Mouse (Mus musculus) kidney, postnatal 25 days (tissue): ENCODE results near the gene B230104I21Rik.
A peak's percentile ranks its signal among the peaks of the same experiment; 100 is the strongest.

Experiments
- DNase-seq, 2 experiments: peaks; one replicate each; pipeline ENCODE4 v3.0.0; 2021; ENCODE audit warnings: mixed read lengths in 2 of 2

B230104I21Rik gene

DNA sequence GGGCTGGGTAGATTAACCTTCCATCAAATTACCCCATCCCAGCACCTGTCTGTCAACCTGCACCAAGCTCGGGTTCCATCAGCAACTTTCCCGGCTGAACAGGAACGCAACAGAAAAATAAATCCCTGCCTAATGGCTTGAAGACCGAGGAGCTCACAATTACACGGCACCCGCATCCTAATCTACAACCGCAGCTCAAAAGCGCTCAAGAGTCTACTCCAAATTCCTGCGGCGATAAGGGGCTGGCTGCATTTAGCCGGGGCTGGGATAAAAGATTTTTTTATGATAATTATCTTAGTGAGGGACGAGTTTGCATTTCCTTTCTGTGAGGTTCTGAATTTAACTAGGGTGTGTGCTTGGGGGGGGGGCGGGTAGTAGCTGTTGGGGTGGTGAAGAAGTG, 16.3 kb downstream of the B230104I21Rik start:
- DNase-seq, result no peak

DNA sequence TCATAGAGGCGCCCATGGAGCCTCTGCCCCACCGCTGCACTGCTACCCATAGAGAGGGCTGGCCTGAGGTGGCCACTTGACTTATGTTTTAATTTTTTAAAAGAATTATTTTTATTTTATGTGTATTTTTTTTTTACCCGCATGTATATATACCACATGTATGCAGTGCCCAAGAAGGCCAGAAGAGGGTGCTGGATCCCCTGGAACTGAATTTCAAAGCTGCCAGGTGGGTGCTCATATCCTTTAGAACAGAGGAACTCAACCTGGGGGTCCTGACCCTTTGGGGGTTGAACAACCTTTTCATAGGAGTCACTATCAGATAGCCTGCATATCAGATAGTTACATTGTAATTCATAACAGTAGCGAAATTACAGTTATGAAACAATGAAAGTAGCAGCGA, 19.5 kb downstream of the B230104I21Rik start:
- no peak for DNase-seq

DNA sequence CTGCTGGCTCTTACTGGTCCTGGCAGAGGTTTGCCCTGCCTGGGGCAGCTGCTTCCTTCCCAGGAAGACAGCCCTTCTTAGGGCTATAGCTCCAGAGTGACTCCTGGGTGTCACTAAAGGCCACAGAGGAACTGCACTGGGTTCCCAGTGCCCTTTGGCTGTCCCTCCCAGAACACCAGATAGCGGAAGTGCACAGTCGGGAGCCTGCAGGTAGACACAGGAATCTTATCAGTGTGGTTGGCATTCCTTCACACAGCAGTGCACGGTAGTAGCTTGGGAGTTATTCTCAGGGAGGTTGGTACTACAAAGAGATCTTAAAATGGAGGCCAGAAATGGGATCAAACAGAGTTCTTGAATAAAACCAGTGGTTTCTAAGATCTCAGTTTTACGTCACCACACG, 22.4 kb downstream of the B230104I21Rik start:
- DNase-seq, result no peak

DNA sequence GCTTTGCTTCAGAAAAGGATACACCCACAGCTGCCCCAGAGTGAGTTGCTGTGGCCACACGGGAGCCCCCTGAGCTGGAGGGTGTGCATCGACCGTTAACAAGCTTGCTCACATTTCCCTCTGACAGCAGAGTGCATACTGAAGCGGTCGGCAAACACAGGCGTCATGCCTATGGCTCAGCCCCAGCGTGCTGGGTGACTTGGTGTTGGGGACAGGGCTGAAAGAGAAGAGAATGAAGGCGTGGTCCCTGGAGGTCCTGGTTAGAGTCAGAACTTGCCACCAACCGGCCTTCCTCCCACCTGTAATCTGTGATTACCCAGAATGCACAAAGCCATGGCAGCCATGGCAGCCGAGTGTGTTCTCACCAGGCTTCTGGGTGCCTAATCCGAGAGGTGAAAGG, 22.9 kb downstream of the B230104I21Rik start:
- DNase-seq, result no peak

DNA sequence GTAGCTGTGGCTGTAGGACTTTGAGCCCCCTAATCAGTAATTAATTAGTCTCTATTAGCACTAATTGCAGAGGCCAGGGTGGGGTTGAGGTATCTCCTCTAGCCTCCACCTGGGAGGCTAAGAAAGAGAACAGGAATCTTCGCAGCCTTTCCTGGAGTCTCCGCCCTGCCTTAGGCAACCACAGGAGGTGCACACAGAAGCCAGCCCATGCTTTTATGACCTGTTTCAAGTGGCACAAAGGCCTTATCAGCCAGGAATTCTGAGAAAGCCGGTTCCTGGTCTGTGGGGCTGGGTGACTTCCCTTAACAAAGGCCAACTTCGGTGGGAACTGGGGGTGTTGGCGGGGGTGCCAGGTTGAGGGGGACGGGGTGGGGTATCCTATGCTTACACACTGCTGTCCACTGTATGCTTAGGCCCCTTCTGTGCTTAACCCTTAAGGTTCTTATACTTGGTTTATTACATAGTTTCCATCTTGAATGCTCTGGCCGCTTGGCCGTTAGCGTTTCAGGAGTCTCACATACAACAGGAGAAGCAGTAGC, 23.9 kb downstream of the B230104I21Rik start:
- no peak for DNase-seq

DNA sequence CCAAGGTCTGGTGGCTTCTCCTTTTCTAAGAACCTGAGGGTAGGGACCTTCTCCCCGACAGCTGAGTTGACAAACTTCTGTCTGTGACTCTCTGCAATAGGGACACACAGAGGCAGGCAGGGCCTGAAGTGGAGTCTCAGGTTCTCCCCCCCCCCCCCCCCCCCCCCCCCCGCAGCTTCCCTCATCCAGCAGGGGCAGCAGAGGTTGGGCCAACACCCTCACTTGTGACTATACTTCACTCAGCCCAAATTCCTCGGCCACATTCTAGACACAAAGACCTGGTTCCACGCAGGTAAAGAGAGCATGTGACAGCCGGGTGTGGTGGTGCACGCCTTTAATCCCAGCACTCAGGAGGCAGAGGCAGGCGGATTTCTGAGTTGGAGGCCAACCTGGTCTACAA, 24.5 kb downstream of the B230104I21Rik start:
- DNase-seq, result no peak

DNA sequence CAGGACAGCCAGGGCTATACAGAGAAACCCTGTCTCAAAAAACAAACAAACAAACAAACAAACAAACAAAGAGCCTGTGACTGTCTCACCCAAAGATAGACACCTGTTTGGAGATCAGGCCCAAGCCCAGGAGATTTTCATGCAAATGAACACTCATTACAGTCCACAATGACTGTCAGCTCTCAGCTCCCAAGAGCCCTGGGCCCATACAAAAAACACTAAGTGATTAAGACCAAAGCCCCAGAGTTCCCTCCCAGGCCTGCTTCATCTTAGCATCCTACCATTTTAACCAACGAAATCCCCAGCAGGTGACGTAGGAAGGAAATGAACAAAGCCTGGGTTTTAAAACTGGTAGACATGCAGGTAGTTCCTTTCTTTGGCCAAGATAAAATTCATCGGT, 24.9 kb downstream of the B230104I21Rik start:
- DNase-seq, result no peak

DNA sequence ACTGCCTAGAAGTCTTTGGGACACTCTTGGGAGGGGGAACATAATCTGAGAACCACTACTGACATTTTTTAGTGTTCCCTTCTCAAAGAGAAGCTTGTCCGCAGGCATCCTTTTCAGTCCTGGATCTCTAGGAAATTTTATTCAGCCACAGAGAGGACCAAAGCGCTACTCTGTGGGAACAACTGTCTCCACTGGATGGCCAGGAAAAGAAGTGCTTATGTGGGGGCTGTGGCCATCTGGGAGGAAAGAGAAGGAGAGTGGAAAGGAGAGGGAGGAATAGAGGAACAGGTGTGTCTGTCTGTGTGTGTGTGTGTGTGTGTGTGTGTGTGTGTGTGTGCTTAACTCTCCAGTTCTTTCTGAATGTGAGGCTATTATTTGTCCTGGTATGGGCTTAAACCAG, 28.8 kb downstream of the B230104I21Rik start:
- DNase-seq, result no peak

DNA sequence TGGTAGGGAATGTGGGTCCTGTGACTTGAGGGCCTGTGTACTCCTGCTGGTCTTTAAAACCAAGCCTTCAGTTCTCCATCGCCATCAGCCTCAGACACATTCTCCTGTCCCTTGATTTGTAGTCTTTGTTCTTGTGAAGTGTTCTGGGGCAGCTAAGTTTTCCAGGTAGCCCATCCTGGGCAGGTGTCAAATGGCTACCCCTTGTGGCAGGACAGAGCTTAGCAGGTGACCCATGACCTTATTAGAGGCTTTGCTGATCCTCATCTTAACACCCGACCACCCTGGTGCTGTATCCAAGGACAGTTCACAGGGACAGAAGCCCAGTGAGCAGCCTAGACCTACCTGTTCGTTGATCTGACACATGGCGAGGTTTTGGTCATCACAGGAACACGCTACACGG, 30.9 kb downstream of the B230104I21Rik start:
- DNase-seq, result no peak

DNA sequence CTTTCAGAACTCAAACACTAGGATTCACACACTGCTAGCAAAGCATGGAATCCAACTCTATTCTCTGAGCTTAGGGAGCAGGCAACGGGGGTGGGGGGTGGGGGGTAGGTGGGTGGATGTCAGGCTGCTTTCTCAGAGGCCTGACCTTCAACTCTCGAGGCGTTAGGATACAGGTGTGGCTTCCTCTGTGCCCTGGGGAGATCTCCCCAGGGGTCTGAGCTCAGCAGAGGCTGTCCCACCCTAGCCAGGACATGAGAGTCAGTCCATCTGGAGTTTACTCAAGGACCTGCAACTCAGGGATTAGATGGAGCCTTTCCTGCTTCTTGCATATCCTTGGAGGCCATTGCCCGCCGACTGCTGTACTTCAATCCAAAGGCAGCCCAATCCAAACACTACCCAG, 33.2 kb downstream of the B230104I21Rik start:
- DNase-seq, result no peak

DNA sequence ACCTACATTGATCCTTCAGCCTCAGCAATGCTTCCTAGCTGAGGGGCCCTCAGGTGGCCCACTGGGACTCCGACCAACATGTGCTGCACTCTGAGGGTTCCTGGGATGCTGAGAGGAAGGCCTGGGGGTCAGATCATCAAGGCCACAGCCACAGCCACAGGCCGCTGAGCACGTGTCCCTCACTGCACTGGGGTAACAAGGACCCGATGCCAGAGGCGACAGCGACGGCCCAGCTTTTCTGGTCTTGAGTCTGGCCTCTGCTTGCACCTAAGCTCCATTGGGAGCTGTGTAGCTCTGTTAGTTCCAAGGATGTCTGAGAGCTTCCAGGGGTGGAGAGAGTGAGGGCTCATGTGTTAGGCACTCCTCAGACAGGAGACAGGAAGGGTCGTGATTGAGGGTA, 34.9 kb downstream of the B230104I21Rik start:
- DNase-seq, result no peak

DNA sequence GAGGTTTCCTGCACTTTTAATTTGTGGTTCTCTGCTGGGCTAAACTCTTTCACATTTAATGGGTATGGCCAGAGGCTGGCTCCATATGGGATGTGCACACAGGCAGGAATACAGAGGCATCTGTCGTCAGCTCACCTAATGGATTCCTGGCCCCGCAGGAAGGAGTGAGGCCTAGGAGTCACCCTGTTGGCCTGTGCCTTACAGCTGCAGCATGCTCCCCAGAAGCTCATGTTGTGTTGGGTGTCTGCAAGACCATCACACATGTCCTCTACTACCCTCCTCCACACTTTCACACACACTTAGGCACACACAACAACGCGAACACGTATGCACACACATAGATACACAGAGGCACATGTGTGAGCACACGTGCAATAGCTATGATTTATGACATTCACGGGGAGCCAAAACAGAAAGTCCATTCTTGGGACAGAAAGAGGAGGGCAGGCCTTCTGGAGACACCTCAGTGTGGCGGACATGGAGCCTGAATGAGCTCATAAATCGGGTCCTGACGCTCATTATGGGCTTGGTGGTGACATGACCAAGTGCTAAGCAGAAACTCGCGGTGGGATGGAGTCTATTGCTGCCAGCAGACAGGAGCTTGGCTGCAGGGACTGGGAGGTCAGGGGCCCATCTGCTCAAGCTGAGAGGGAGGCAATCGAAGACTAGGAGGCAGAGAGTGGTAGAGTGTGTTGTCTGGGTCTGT, 35.8 kb downstream of the B230104I21Rik start:
- DNase-seq, result no peak

DNA sequence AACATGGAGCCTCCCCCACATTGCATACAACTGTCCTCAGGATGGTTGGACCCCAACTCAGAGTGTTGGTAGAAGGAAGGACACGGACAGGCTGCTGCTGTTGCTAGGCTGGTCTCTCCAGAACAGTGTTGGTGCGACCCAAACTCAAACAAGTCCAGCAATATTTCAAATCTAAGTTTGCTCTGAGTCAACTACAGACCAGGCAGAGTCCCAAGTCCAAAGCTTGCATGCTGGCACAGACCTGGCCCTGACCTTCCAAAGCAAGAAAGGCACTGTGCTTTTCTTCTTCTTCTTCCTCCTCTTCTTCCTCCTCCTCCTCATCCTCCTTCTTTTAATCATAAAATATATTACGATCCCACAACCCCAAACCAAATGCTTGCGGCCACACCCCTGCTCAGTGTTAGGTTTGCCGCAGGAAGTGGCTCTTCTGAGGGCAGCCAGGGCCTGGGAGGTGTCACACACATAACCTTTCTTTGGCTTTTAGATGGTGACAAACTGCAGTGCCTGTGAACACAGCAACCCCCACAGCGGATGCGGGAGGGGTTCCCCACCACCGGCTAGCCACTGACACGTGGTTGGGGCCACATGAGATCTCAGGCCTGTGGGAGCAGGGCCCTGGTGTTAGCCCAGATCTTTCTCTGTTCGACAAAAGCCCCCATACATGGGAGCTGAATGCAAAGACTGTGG, 40.2 kb downstream of the B230104I21Rik start:
- DNase-seq, result no peak

DNA sequence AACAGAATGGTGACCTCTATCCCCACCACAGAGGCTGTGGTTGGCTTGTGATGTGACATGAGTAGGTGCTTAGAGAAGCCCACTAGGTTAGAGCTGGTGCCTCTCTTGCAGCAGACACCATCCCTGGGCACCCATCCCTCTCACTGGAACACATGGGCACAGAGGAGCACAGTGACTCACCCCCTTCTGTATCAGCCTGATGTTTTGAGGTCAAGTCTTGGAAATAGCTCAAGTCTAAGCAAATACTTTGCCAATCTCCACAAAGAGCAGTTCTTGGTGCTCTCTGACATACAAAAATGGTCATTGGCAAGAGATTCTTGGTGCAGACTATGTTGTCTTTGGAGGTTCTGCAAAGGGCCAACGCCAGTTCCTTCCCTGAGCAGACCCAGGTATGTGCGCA, 42.9 kb downstream of the B230104I21Rik start:
- no peak for DNase-seq

DNA sequence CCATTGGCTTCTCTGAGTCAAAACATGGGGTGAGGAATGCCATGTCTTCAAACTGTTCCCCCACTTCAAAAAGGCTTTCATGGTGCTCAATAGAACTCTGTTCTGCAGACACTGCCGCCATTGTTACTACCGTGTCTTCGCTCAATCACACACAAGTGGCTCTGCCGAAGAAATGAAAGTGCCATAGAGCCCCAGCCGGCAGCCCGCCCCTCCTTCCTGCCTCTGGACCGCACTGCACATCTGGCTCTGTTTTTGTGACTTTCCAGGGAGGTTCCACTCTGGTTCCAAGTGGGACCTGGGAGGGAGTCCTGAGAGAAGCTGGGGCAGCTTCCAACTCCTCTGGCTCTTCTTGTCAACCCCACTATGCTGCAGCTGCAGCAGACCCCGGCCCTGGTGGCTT, 49.3 kb downstream of the B230104I21Rik start:
- no peak for DNase-seq

DNA sequence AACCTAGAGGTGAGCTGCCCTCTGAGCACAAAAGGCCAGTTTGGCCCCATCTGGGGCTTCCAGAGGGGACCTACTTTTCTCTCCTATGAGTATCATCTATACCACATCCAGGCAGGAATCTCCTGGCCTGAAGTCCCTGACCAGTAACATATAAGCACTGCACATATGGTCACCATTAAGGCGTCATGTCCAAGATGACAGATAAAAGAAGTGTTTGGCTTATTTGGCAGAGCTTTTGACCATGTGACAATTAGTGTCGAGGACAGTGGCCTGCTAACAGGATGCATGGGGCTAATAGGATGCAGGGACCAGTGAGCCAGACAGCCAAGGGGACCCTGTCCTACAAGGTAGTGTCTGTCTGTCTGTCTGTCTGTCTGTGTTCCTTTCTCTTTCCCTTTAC, 50.0 kb downstream of the B230104I21Rik start:
- no peak for DNase-seq

DNA sequence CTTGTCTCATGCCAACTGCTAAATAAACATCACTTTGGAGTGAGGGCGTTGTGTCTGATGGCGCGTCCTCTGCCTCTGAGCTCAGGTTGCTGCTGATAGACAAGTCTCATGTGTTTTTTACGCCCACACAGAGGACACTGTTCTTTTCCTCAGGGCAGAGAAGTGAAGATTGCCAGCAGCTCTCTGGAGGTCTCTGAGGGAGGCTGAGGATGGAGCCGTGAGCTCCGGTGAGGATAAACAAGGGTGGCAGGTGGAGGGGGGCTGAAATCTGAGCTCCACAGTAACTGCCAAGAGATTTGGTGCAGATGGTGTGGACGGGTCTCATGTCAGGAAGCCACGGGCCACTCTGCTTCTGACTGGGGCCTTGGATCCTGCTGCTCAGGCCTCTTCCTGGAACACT, 50.9 kb downstream of the B230104I21Rik start:
- DNase-seq, result peak in 1 of 2 experiments; percentile 16

DNA sequence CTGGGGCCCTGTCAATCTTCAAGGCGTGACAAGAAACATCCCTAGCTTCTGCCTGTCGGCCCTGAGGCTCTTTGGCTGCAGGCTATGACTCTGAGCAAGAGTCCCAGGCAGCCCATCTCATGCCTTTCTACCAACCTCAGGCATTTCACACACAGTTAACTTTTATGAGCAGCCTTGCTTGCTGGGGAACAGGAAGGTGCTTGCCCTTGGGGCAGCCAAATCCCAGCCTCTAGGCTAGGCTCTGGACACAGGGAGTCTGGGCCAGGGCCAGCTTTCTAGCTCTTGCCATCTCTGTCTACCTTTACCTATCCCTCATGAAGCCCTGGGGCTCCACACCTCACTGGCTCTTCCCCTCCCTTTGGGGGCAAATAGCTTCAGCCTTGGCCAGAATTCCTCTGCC, 53.7 kb downstream of the B230104I21Rik start:
- DNase-seq, result no peak

DNA sequence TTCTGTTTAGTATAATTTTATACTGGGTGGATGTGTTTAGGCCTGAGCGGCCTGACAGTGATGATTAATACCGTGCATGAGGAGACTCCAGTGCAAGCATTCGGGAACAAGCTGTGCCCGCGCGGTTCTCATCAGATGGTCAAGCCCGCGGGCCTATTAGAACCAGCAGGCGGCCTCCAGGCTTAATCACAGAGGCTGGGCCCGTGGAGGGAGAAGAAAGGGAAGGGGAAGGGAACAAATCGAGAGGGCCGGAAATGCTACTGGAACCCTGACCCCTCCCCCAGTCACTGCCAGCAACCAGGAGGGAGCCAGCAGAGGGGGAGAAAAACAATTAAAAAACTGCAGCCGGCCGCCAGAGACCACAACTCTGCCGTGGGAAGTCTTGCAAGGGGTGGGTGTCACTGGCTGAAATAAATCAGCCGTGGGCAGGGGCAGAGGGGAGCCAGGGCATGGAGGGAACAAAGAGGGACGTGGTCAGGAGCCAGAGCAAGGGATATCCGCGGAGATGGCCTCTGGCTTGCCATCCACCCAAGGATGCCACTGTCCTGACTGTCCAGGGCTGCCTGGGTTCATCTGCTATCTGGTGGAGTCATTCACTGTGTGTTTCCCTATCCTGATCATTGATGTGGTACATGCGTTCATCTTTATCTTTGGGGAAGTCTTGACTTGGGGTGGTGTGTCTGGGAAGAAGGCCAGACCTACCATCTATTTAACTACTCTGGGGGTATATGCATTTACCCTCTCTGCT, 54.6 kb downstream of the B230104I21Rik start:
- peak; percentile 19 to 59 for DNase-seq

DNA sequence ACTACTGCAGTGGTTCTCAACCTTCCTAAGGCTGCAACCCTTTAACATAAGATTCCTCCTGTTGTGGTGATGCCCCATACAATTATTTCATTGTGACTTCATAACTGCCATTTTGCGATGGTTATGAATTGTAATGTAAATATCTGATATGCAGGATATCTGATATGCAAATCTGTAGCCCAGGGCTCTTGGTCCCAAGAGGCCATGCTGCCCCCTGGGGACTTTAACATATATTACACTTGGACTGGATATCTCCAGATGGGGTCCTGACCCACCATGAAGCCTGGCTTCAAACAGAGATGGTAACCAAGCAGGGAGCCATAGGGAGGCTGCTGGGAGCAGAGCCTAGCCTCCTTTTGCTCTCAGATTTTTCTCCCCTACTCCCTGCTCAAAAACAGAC, 56.7 kb downstream of the B230104I21Rik start:
- no peak for DNase-seq

DNA sequence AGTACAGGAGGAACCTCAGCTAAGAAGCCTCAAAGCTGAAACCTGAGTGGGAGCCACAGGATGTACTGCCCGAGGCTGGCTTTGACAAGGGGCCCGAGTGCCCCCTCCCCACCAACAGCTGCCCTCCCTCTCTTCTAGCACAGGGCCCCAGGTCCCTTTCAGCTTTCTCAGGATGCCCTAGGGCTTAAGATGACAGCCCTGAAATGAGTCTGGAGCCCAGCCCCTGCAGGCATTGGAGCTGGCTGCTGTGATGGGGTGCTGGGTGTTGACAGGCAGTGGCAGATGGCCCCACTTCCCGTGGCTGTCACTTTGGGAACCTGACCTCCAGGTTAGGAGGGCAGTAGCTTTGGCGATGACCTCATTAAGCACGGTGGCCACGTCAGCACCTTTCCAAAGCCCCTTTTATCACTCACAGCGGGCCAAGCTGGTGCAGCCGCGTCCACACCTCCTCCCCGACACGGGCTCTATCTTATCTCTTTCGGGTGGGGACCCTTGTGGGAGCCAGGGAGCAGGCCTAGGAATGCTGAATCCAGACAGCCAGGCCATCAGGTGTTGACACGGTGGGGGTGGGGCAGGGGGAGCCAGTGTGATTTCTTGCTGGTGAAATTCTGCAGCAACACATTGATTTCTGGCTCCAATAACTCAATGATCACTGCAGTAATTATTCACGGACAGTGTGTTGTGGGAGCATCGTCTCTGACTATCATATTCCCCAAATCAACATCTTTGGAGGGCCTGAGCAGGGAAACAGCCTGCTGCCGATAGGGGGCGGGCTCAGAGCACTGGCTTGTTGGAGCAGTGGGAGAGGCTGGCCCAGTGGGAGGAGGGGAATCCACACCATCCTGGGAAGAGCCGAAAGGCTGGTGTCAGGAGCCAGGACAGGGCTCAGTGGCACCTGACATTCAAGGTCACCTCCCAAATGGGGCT, 57.5 kb downstream of the B230104I21Rik start:
- peak in 1 of 2 experiments; percentile 43 for DNase-seq

DNA sequence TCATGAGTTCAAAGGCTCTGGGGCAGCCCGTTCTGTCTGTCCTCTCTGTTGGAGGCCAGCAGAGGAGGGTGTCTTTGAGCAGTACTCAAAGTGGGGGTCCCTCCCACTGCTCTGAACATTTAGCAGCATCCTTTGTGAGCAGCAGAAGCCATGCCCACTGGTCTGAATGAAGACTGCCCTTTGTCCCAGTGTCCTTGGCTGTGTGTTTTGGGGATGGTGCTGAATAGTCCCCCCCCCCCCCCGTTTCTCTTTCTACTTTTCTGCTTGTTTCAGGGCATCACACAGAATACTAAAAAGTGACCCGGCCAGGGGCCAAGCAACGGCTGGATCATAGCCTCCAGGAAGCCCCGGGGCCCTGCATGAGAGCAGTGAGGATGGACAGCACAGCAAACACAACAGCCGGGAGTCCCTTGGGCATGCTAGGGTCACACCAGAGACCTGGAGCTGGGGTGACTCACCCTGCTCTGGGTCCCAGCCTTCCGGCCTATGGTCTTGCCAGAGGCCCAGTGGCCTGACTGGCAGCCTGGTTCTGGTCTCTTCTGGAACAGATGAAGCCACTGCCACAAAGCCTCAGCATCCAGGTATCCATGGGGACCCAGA, 58.3 kb downstream of the B230104I21Rik start:
- DNase-seq, result no peak
